19 mouse cellular contexts compared by ENCODE assay signal in the genomic region with DNA sequence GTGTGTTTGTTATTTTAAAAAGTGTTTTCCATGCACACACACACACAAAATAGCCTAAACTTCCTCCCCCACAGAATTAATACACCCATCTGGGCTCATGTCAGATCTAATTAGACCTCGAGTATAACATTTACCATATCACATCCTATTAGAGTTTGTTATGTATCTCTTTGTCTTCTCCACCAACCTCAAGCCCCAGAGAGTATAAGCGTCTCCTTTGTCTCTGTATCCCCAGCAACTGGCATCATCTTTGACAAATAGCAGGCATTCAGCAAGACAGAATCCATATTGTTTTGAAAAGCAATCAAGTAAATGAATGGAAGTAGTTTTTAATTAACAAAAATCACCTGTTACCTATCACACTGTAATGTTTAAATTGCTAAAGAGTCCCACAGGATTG.
DNase-seq lines count a peak whose midpoint lies in the region; ATAC-seq and TF ChIP-seq lines count a peak whose summit lies in the region.
"Had no signal": no experiment of that assay in that cellular context is flagged by ENCODE, and none has a peak within 500 bp of the region (broad histone marks: within the 10 kb centered on the region; RNA-seq: fewer than 3 reads in every experiment).

No protein-coding gene starts in this region.

- H3K4me1 ChIP-seq in hindbrain, embryonic 12.5 days = no peaks in the 10 kb centered on the region
- no peaks in the 10 kb centered on the region for H3K4me1 ChIP-seq in hindbrain, embryonic 16.5 days (ENCODE audit: control insufficient read depth, insufficient read depth, low read depth, low read length)
- H3K4me1 ChIP-seq in midbrain, postnatal 0 days (ENCODE audit: insufficient read depth, low read length) = no peaks in the 10 kb centered on the region
- H3K4me1 ChIP-seq in midbrain, embryonic 15.5 days = 0 out of 2 replicates have a peak, but pooled peaks cover 4% of the 10 kb centered on the region
- H3K4me1 ChIP-seq: embryonic facial prominence, embryonic 12.5 days; heart, embryonic 12.5 days had no signal

- DNase-seq in midbrain, postnatal 0 days (ENCODE audit: low spot score) = peak; percentile 14
- peak; percentile 37 for DNase-seq in brain, embryonic 14.5 days (ENCODE audit: low read depth)
- no peak for DNase-seq in kidney, adult 11 months
- no peak for DNase-seq in gastrocnemius, postnatal 36 days
- DNase-seq: adrenal gland, postnatal 14 days; cerebellum, adult 2 months; cerebellum, postnatal 10 days; gastrocnemius, postnatal 14 days had no signal

- no peaks in the 10 kb centered on the region for H3K9me3 ChIP-seq in hindbrain, embryonic 12.5 days (replicated peaks)
- H3K9me3 ChIP-seq in hindbrain, embryonic 16.5 days (ENCODE audit: control insufficient read depth, low read length) = no peaks in the 10 kb centered on the region
- no peaks in the 10 kb centered on the region for H3K9me3 ChIP-seq in midbrain, postnatal 0 days (ENCODE audit: low read length)
- no peaks in the 10 kb centered on the region for H3K9me3 ChIP-seq in midbrain, embryonic 15.5 days
- H3K9me3 ChIP-seq: embryonic facial prominence, embryonic 12.5 days; forebrain, embryonic 12.5 days; heart, embryonic 12.5 days; hindbrain, embryonic 10.5 days had no signal

- no peak for TF ChIP-seq CTCF in midbrain, postnatal 0 days (IDR thresholded peaks at IDR 0.05)
- no peak for TF ChIP-seq CTCF in brain, embryonic 14.5 days (IDR thresholded peaks at IDR 0.05; ENCODE audit: borderline replicate concordance, extremely low read depth, insufficient read depth, insufficient read length)

- intact Hi-C loops in gastrocnemius, postnatal 36 days (cut with DNase I) = no loop called here

- ATAC-seq in hindbrain, embryonic 12.5 days (ENCODE audit: low FRiP score) = peak; percentile 46; the same call in 1 of the 2 replicates
- no peak for ATAC-seq in hindbrain, embryonic 16.5 days
- ATAC-seq in midbrain, postnatal 0 days (ENCODE audit: low FRiP score) = no peak
- ATAC-seq in midbrain, embryonic 15.5 days (replicated peaks) = no peak; the same call in 1 of the 2 replicates
- ATAC-seq: activated CD4-positive, CD25-positive, alpha-beta regulatory T cell, adult 4 months; forebrain, embryonic 16.5 days; inflammation-experienced regulatory T-cells, adult 6 months; Patski had no signal

- no peak overlapping the region for H3K9ac ChIP-seq in hindbrain, embryonic 12.5 days
- no peak overlapping the region for H3K9ac ChIP-seq in hindbrain, embryonic 16.5 days (ENCODE audit: low read depth, low read length)
- H3K9ac ChIP-seq in midbrain, postnatal 0 days (replicated peaks; ENCODE audit: low read length, poor library complexity, severe bottlenecking) = no peak overlapping the region
- H3K9ac ChIP-seq in midbrain, embryonic 15.5 days = no peak overlapping the region
- H3K9ac ChIP-seq: embryonic facial prominence, embryonic 12.5 days; forebrain, embryonic 12.5 days; heart, embryonic 12.5 days had no signal

- H3K36me3 ChIP-seq in hindbrain, embryonic 12.5 days = no peaks in the 10 kb centered on the region
- H3K36me3 ChIP-seq in hindbrain, embryonic 16.5 days (ENCODE audit: control insufficient read depth, insufficient read depth, low read length) = no peaks in the 10 kb centered on the region
- no peaks in the 10 kb centered on the region for H3K36me3 ChIP-seq in midbrain, postnatal 0 days (ENCODE audit: insufficient read depth, low read length)
- H3K36me3 ChIP-seq in midbrain, embryonic 15.5 days (replicated peaks) = no peaks in the 10 kb centered on the region
- H3K36me3 ChIP-seq: embryonic facial prominence, embryonic 12.5 days; forebrain, embryonic 12.5 days; heart, embryonic 12.5 days; hindbrain, embryonic 10.5 days had no signal

- H3K27ac ChIP-seq in hindbrain, embryonic 12.5 days = no peak overlapping the region
- no peak overlapping the region for H3K27ac ChIP-seq in hindbrain, embryonic 16.5 days (ENCODE audit: low read depth, low read length)
- H3K27ac ChIP-seq in midbrain, postnatal 0 days (ENCODE audit: low read depth, low read length) = no peak overlapping the region
- H3K27ac ChIP-seq in midbrain, embryonic 15.5 days = no peak overlapping the region
- H3K27ac ChIP-seq: embryonic facial prominence, embryonic 12.5 days; forebrain, embryonic 12.5 days; hindbrain, embryonic 10.5 days had no signal

- no peak overlapping the region for H3K4me3 ChIP-seq in hindbrain, embryonic 12.5 days
- no peak overlapping the region for H3K4me3 ChIP-seq in hindbrain, embryonic 16.5 days (ENCODE audit: low read length)
- no peak overlapping the region for H3K4me3 ChIP-seq in midbrain, postnatal 0 days (ENCODE audit: low read depth, low read length)
- no peak overlapping the region for H3K4me3 ChIP-seq in midbrain, embryonic 15.5 days
- H3K4me3 ChIP-seq: embryonic facial prominence, embryonic 12.5 days; forebrain, embryonic 12.5 days; heart, embryonic 12.5 days; hindbrain, embryonic 10.5 days had no signal

- H3K27me3 ChIP-seq in hindbrain, embryonic 12.5 days = no peaks in the 10 kb centered on the region
- H3K27me3 ChIP-seq in hindbrain, embryonic 16.5 days (replicated peaks; ENCODE audit: control insufficient read depth, insufficient read depth, low read length) = no peaks in the 10 kb centered on the region
- H3K27me3 ChIP-seq in midbrain, postnatal 0 days (ENCODE audit: insufficient read depth, low read length) = no peaks in the 10 kb centered on the region
- no peaks in the 10 kb centered on the region for H3K27me3 ChIP-seq in midbrain, embryonic 15.5 days (replicated peaks)
- H3K27me3 ChIP-seq: embryonic facial prominence, embryonic 12.5 days; forebrain, embryonic 12.5 days; heart, embryonic 12.5 days; Patski had no signal

- no peak for TF ChIP-seq POLR2A in brain, embryonic 14.5 days (IDR thresholded peaks at IDR 0.05; ENCODE audit: borderline replicate concordance, extremely low read depth, insufficient read depth, insufficient read length, poor library complexity, severe bottlenecking)

- H3K4me2 ChIP-seq in hindbrain, embryonic 12.5 days (replicated peaks) = no peak overlapping the region
- no peak overlapping the region for H3K4me2 ChIP-seq in hindbrain, embryonic 16.5 days (ENCODE audit: low read length)
- no peak overlapping the region for H3K4me2 ChIP-seq in midbrain, postnatal 0 days (ENCODE audit: low read depth, low read length, poor library complexity, severe bottlenecking)
- no peak overlapping the region for H3K4me2 ChIP-seq in midbrain, embryonic 15.5 days
- H3K4me2 ChIP-seq: embryonic facial prominence, embryonic 12.5 days; forebrain, embryonic 12.5 days; heart, embryonic 12.5 days had no signal

- 42% methylated on average over 2 of the region's 2 CpGs for WGBS in hindbrain, embryonic 12.5 days
- 24% methylated on average over 2 of the region's 2 CpGs for WGBS in hindbrain, embryonic 16.5 days
- WGBS in midbrain, postnatal 0 days = 33% methylated on average over 2 of the region's 2 CpGs
- 40% methylated on average over 2 of the region's 2 CpGs for WGBS in midbrain, embryonic 15.5 days

Comparison
In these comparisons a context has a peak if more than half of its experiments do, and no peak if none do; other contexts are left out.
1. DNase-seq: peak in midbrain, postnatal 0 days (single experiment) and brain, embryonic 14.5 days (single experiment); none in kidney, adult 11 months (single experiment) and gastrocnemius, postnatal 36 days (0 of 2).